30 mouse cellular contexts compared by ENCODE assay signal in genomic region chr5:151389827-151390226, GRCm38 (mm10). TPM values are rescaled to one million over a fixed set of nuclear protein-coding genes. Genes with fewer than 3 reads are reported as not detected.
DNase-seq lines count a peak whose midpoint lies in the region; ATAC-seq and TF ChIP-seq lines count a peak whose summit lies in the region.
"Had no signal": no experiment of that assay in that cellular context is flagged by ENCODE, and none has a peak within 500 bp of the region (broad histone marks: within the 10 kb centered on the region; RNA-seq: fewer than 3 reads in every experiment).

No protein-coding gene starts in this region.

- no peak overlapping the region for H3K4me3 ChIP-seq in forebrain, embryonic 15.5 days
- H3K4me3 ChIP-seq in forebrain, embryonic 12.5 days (replicated peaks), result no peak overlapping the region
- H3K4me3 ChIP-seq in midbrain, embryonic 11.5 days (ENCODE audit: low read depth, low read length), result no peak overlapping the region
- no peak overlapping the region for H3K4me3 ChIP-seq in midbrain, embryonic 10.5 days
- no peak overlapping the region for H3K4me3 ChIP-seq in forebrain, postnatal 0 days (ENCODE audit: low read depth, low read length)
- H3K4me3 ChIP-seq in stomach, embryonic 15.5 days (replicated peaks), result no peak overlapping the region
- H3K4me3 ChIP-seq: heart, embryonic 15.5 days had no signal

- no peaks in the 10 kb centered on the region for H3K9me3 ChIP-seq in forebrain, embryonic 15.5 days
- H3K9me3 ChIP-seq in forebrain, embryonic 12.5 days, result no peaks in the 10 kb centered on the region
- H3K9me3 ChIP-seq in midbrain, embryonic 11.5 days (ENCODE audit: control insufficient read depth, low read length), result no peaks in the 10 kb centered on the region
- H3K9me3 ChIP-seq in midbrain, embryonic 10.5 days (replicated peaks), result no peaks in the 10 kb centered on the region
- H3K9me3 ChIP-seq in forebrain, postnatal 0 days (ENCODE audit: low read length), result no peaks in the 10 kb centered on the region
- H3K9me3 ChIP-seq in stomach, embryonic 15.5 days, result no peaks in the 10 kb centered on the region
- H3K9me3 ChIP-seq: heart, embryonic 15.5 days had no signal

- H3K36me3 ChIP-seq in forebrain, embryonic 15.5 days, result no peaks in the 10 kb centered on the region
- no peaks in the 10 kb centered on the region for H3K36me3 ChIP-seq in forebrain, embryonic 12.5 days (replicated peaks)
- H3K36me3 ChIP-seq in midbrain, embryonic 11.5 days (ENCODE audit: control insufficient read depth, insufficient read depth, low read length), result no peaks in the 10 kb centered on the region
- no peaks in the 10 kb centered on the region for H3K36me3 ChIP-seq in midbrain, embryonic 10.5 days
- H3K36me3 ChIP-seq in forebrain, postnatal 0 days (ENCODE audit: insufficient read depth), result no peaks in the 10 kb centered on the region
- H3K36me3 ChIP-seq in stomach, embryonic 15.5 days, result no peaks in the 10 kb centered on the region
- H3K36me3 ChIP-seq: heart, embryonic 15.5 days had no signal

- WGBS in forebrain, embryonic 15.5 days, result 52% methylated on average over 1 of the region's 1 CpGs
- 70% methylated on average over 1 of the region's 1 CpGs for WGBS in forebrain, embryonic 12.5 days
- WGBS in midbrain, embryonic 11.5 days, result 87% methylated on average over 1 of the region's 1 CpGs
- 97% methylated on average over 1 of the region's 1 CpGs for WGBS in midbrain, embryonic 10.5 days
- 45% methylated on average over 1 of the region's 1 CpGs for WGBS in forebrain, postnatal 0 days
- 44% methylated on average over 1 of the region's 1 CpGs for WGBS in stomach, embryonic 15.5 days

- H3K27me3 ChIP-seq in forebrain, embryonic 15.5 days, result no peaks in the 10 kb centered on the region
- H3K27me3 ChIP-seq in forebrain, embryonic 12.5 days, result no peaks in the 10 kb centered on the region
- H3K27me3 ChIP-seq in midbrain, embryonic 11.5 days (ENCODE audit: control insufficient read depth, insufficient read depth, low read length), result no peaks in the 10 kb centered on the region
- no peaks in the 10 kb centered on the region for H3K27me3 ChIP-seq in midbrain, embryonic 10.5 days (ENCODE audit: low read depth, poor library complexity, severe bottlenecking)
- no peaks in the 10 kb centered on the region for H3K27me3 ChIP-seq in forebrain, postnatal 0 days (ENCODE audit: insufficient read depth, low read length)
- H3K27me3 ChIP-seq in stomach, embryonic 15.5 days (replicated peaks), result no peaks in the 10 kb centered on the region
- H3K27me3 ChIP-seq: heart, embryonic 15.5 days had no signal

- peak; percentile 51 for DNase-seq in midbrain, embryonic 11.5 days (ENCODE audit: low spot score, missing footprints)
- no peak for DNase-seq in midbrain, embryonic 10.5 days (ENCODE audit: low spot score)
- DNase-seq in forebrain, postnatal 0 days, result peak; percentile 38
- no peak for DNase-seq in adrenal gland, postnatal 25 days
- no peak for DNase-seq in heart, postnatal 25 days (ENCODE audit: low spot score)
- DNase-seq: adrenal gland, postnatal 14 days; cerebellum, adult 2 months; cerebellum, postnatal 14 days; gastrocnemius, postnatal 14 days; heart, postnatal 36 days; kidney, adult 11 months; kidney, postnatal 14 days; layer of hippocampus, adult 9-11 months; liver; lung, adult 2 months; lung, postnatal 10 days; right cerebral cortex, postnatal 25 days had no signal

- no peak for TF ChIP-seq CTCF in forebrain, postnatal 0 days (IDR thresholded peaks at IDR 0.05; ENCODE audit: low read depth)

- H3K4me1 ChIP-seq in forebrain, embryonic 15.5 days, result no peaks in the 10 kb centered on the region
- H3K4me1 ChIP-seq in forebrain, embryonic 12.5 days, result no peaks in the 10 kb centered on the region
- H3K4me1 ChIP-seq in midbrain, embryonic 11.5 days (ENCODE audit: control insufficient read depth, insufficient read depth, low read length), result no peaks in the 10 kb centered on the region
- peaks cover 5% of the 10 kb centered on the region; the same call in 1 of the 2 replicates for H3K4me1 ChIP-seq in midbrain, embryonic 10.5 days
- H3K4me1 ChIP-seq in forebrain, postnatal 0 days (ENCODE audit: insufficient read depth), result no peaks in the 10 kb centered on the region
- 0 out of 2 replicates have a peak, but pooled peaks cover 5% of the 10 kb centered on the region for H3K4me1 ChIP-seq in stomach, embryonic 15.5 days
- H3K4me1 ChIP-seq: heart, embryonic 15.5 days had no signal

- intact Hi-C loops in heart, postnatal 25 days (cut with DNase I), result no loop called here

- no peak overlapping the region for H3K4me2 ChIP-seq in forebrain, embryonic 15.5 days (replicated peaks)
- H3K4me2 ChIP-seq in forebrain, embryonic 12.5 days, result no peak overlapping the region
- H3K4me2 ChIP-seq in midbrain, embryonic 11.5 days, result no peak overlapping the region
- H3K4me2 ChIP-seq in forebrain, postnatal 0 days (ENCODE audit: low read depth), result no peak overlapping the region
- H3K4me2 ChIP-seq in stomach, embryonic 15.5 days, result no peak overlapping the region
- H3K4me2 ChIP-seq: heart, embryonic 15.5 days had no signal

- no peak; the same call in 1 of the 2 replicates for ATAC-seq in forebrain, embryonic 15.5 days (replicated peaks)
- ATAC-seq in forebrain, embryonic 12.5 days (ENCODE audit: low FRiP score), result no peak
- ATAC-seq in midbrain, embryonic 11.5 days (ENCODE audit: low FRiP score), result no peak
- ATAC-seq in forebrain, postnatal 0 days, result peak; percentile 73
- ATAC-seq in stomach, embryonic 15.5 days (ENCODE audit: insufficient read depth, low FRiP score, low read depth), result 0 out of 2 replicates have a peak, but pooled peaks have one; percentile 47
- ATAC-seq: CD4-positive, CD25-positive, alpha-beta regulatory T cell, adult 4 months; inflammation-experienced regulatory T-cells, adult 6 months had no signal

- 0 out of 2 replicates have a peak overlapping the region, but pooled peaks have one; percentile 34 for H3K27ac ChIP-seq in forebrain, embryonic 15.5 days (replicated peaks)
- H3K27ac ChIP-seq in forebrain, embryonic 12.5 days, result no peak overlapping the region
- H3K27ac ChIP-seq in midbrain, embryonic 11.5 days (ENCODE audit: low read depth, low read length), result no peak overlapping the region
- no peak overlapping the region for H3K27ac ChIP-seq in midbrain, embryonic 10.5 days (replicated peaks)
- H3K27ac ChIP-seq in forebrain, postnatal 0 days (ENCODE audit: low read depth, low read length), result peak overlapping the region; percentile 81
- H3K27ac ChIP-seq in stomach, embryonic 15.5 days, result no peak overlapping the region
- H3K27ac ChIP-seq: heart, embryonic 15.5 days; liver, embryonic 14.5 days had no signal

- H3K9ac ChIP-seq in forebrain, embryonic 15.5 days (replicated peaks), result no peak overlapping the region
- H3K9ac ChIP-seq in forebrain, embryonic 12.5 days, result no peak overlapping the region
- no peak overlapping the region for H3K9ac ChIP-seq in midbrain, embryonic 11.5 days (ENCODE audit: low read length)
- H3K9ac ChIP-seq in forebrain, postnatal 0 days, result no peak overlapping the region
- H3K9ac ChIP-seq in stomach, embryonic 15.5 days, result no peak overlapping the region
- H3K9ac ChIP-seq: heart, embryonic 15.5 days; liver, embryonic 14.5 days had no signal

RNA-seq across cellular contexts. Expression of gene Gm42906, which starts 38.1 kb away (rescaled TPM):
- polyA plus RNA-seq in forebrain, embryonic 15.5 days (2015; fragmentation: Nextera tagmentation; extraction: Ambion mirVana), result not detected in 2 replicates
- not detected in 2 replicates for polyA plus RNA-seq in forebrain, embryonic 12.5 days (2016; fragmentation: Nextera tagmentation; extraction: Ambion mirVana)
- not detected in 2 replicates for polyA plus RNA-seq in midbrain, embryonic 11.5 days (2014; fragmentation: Nextera tagmentation; extraction: Ambion mirVana)
- not detected in 2 replicates for polyA plus RNA-seq in midbrain, embryonic 10.5 days (2016; fragmentation: Nextera tagmentation; extraction: Ambion mirVana)
- not detected in 2 replicates for total RNA-seq in forebrain, postnatal 0 days (2014; rRNA removed)
- polyA plus RNA-seq in forebrain, postnatal 0 days (2015; fragmentation: Nextera tagmentation; extraction: Ambion mirVana), result not detected in 2 replicates
- polyA plus RNA-seq in stomach, embryonic 15.5 days (2015; fragmentation: Nextera tagmentation; extraction: Ambion mirVana), result not detected in 2 replicates
- total RNA-seq in adrenal gland, postnatal 25 days (2021), result 1.9 TPM in 1 of 2 replicates, not detected in the other
- total RNA-seq in heart, postnatal 25 days (2021), result 1 to 10 TPM; 4.9 to 6.9 TPM
- total RNA-seq: adrenal gland, postnatal 14 days; granulocyte monocyte progenitor cell, adult 5-6 weeks; neutrophil, adult 5-6 weeks had no signal
- polyA plus RNA-seq: CD4-positive, CD25-positive, alpha-beta regulatory T cell, adult 4 months; cerebellum, adult 2 months; cortical plate, adult 2 months; inflammation-experienced regulatory T-cells, adult 6 months; kidney, embryonic 14.5 days; limb, embryonic 11.5 days; liver, embryonic 14.5 days; lung, adult 2 months; neural tube, embryonic 11.5 days had no signal

Comparison
In these comparisons a context has a peak if more than half of its experiments do, and no peak if none do; other contexts are left out.
1. ATAC-seq: peak in forebrain, postnatal 0 days (single experiment) and stomach, embryonic 15.5 days (single experiment); none in forebrain, embryonic 15.5 days (single experiment), forebrain, embryonic 12.5 days (single experiment) and midbrain, embryonic 11.5 days (single experiment).
2. H3K27ac ChIP-seq: peak in forebrain, embryonic 15.5 days (single experiment) and forebrain, postnatal 0 days (single experiment); none in forebrain, embryonic 12.5 days (single experiment), midbrain, embryonic 11.5 days (single experiment), midbrain, embryonic 10.5 days (single experiment) and stomach, embryonic 15.5 days (single experiment).
3. DNase-seq: peak in midbrain, embryonic 11.5 days (single experiment) and forebrain, postnatal 0 days (single experiment); none in midbrain, embryonic 10.5 days (single experiment), adrenal gland, postnatal 25 days (single experiment) and heart, postnatal 25 days (single experiment).